Mouse (Mus musculus) adrenal gland, adult 18-20 months (tissue): ENCODE data around the gene Vmn1r232. TPM values are rescaled to one million over a fixed set of nuclear protein-coding genes. Genes with fewer than 3 reads are reported as not detected.

ENCODE experiments used
- DNase-seq, 2 experiments: peaks; one replicate each; pipeline ENCODE4 v3.0.0; 2021 to 2022; ENCODE audit warnings: low spot score in 2 of 2
- long read RNA-seq, 2 experiments: library from polyadenylated mRNA; stranded (forward); transcript quantifications; one replicate each; pipeline ENCODE4 v2.0.0; 2021
- total RNA-seq, 2 experiments: library from RNA; stranded (reverse); gene quantifications; 1 replicate in 1 of 2; 2 replicates in 1 of 2; pipeline ENCODE4 v1.2.3; 2021

Gene Vmn1r232
- not detected for total RNA-seq
- long read RNA-seq, experiment 1: 0 reads
- long read RNA-seq, experiment 2: 0 reads

DNA sequence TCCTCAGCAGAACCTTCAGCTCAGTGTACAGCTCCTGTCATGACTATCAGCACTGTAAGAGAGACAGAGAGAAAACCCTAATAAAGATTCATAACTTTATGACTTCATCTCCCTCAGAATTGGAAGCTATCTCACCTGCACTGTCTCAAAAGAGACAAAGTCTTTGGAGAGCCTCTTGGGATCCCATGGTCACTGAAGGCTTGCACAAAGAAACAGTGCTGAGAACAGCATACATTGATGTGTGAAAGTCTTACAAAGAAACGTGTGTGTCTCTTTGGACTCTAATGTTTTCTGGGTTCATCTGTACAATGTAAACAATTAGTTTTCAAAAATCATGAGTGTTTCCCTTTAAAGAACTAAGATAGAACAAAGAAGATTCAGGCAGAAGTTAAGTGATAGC lies at the start of gene Vmn1r232:
Gene Vmn1r232, minus strand, starts transcription at position 101 of the 400 bp plus-strand sequence.
- DNase-seq: no peak

DNA sequence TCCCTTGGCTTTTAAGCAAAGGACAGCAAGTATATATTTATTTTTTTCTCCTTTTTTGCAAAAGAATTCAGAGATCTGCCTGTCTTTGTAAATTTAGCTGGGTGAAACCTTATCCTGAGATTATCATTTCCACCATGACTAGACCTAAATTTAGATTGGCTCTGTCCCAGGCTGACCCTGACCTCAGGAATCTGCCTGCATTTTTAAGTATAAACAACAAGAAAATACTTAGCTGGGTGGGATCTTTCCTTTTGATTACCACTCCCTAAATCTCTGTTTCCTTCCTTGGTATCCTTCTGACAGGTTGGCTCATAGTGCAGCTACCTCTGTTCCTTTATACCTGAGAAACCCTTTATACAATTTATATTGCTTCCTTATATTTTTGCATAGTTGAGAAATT lies 47.2 kb upstream of the Vmn1r232 start:
- DNase-seq: no peak

DNA sequence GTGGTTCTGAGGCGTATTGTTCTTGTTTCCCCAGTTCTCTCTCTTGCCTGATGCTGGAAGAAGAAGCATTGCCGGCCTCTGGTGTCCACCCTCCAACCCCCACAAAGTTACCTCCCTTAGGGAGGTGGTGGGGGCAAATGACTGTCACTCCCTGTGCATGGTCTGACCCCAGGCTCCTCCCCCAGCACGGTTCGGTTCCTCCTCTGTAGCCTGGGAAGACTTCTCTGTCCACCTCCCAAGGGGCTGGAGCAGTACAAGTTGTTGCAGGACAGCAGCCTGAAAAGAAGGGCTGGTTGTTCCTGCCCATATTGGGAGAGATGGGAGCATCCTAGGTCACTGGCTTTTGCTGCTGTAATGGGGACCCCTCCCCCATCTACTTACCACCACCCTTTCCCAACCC lies 45.9 kb upstream of the Vmn1r232 start:
- no peak for DNase-seq

DNA sequence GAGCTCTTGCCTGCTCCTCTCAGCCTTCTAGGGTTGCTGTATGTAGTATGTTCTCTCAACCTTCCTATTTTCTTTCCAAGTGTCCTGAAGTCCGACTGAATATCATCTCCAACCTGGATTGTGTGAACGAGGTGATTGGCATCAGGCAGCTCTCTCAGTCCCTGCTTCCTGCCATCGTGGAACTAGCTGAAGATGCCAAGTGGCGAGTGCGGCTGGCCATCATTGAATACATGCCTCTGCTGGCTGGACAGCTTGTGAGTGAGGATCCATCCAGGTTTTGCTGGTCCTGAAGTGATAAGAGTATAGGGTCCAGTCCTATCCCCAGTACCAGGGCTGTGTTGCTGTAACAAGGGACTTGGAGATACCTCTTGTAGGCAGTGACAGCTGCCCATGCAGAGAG lies 40.9 kb upstream of the Vmn1r232 start:
- DNase-seq: no peak

DNA sequence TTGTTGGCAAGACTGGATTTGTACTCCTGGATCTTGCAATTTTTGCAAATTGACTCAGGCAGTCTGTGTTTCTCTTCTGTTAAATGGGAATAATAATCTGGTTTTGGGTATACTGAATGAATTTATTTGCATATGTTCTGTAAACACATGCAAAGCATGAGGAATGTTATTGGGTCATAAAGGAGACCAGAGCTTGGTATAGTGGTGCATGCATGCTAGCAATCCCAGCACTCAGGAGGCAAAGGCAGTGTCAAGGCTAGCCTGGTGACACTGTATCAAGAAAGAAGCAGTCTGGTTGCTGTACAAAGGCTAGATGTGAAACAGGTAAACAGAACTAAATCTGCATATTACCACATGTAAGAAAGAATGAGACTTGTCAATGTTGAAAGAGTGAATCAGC lies 27.1 kb upstream of the Vmn1r232 start:
- DNase-seq: no peak

DNA sequence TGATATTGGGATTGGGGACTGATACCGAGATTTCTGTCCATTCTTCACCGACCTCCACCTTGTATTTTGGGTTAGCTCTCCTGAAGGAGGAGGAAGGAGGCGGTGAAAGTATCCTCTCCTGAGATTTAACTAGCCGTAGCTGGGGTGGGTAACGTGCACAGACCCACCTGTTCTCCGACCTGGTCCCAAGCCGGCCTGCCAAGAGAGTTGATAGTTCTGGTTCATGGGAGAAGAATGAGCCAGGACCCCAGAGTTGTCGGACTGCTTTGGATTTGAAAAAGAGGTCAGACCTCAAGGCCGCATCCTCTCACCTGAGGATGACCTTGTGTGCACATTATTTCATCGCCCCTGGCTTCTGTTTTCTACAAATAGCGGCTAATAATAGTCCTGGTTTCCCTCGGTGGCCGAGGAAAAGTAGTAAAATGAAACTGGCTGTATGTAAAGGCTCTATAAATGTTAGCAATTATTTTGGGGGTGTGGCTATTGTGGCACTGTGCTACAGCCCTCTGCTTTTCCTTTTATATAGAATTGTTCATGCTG lies 26.6 kb upstream of the Vmn1r232 start:
- no peak for DNase-seq

DNA sequence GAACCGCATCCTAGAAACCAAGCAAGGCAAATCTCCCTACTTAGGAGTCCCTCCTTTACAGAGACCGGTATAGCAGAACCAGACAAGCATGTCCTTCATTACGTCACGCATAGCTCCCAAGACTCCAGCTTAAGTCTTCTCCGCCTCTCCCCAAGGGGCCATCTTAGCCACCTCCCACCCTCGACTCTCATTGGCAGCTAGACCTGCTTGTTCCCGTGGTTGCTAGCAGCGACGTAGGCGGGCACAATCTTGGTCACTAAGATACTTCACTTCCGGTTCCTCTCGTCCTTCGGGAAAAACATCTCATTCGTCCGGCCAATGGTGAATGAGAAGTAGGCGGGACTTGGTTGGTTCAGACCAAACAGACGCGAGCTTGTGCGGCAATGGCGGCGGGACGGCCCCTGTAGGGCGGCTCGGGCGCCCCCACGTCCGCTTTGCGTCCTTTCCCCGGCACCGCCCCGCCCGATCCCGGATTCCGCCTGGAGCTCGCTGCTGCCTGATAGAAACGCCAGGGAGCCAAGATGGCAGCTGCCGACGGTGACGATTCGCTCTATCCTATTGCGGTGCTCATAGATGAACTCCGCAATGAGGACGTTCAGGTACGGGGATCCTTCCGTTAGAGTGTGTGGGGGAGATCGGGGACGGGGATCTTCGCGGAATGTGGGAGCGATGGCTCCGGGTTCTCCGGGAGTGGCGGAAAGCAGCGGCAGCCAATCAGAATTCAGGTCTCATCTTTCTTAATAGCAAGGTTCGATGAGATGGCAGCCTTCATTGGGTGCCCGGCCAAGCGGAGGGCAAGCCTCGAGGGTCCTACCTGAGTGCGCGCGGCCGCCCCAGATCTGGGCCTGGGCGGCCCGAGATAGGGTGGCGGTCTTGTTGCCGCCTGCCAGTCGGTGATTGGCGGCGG lies 25.7 kb upstream of the Vmn1r232 start, which contains the start of gene Ppp2r1a:
Gene Ppp2r1a, plus strand, starts transcription at position 327 of the 907 bp plus-strand sequence.
- DNase-seq: peak; percentile 94 to 97

DNA sequence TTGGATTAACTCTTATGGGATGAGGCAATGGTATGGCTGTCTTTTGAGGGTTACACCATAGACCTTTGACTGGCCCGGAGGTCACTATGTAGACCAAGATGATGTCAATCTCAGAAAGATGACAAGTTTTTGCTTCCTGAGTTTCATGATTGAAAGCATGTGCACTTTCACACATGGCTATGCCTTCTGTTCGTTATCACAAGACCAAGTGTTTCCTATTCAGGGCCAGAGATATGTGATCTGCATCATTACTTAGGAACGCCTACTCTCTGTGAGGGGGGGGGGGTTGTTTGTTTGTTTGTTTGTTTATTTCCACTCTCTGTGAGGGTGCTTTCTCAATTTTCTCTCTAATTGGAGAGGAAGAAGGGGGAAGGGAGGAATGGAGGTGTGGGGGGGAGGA lies 24.7 kb upstream of the Vmn1r232 start:
- DNase-seq: no peak

DNA sequence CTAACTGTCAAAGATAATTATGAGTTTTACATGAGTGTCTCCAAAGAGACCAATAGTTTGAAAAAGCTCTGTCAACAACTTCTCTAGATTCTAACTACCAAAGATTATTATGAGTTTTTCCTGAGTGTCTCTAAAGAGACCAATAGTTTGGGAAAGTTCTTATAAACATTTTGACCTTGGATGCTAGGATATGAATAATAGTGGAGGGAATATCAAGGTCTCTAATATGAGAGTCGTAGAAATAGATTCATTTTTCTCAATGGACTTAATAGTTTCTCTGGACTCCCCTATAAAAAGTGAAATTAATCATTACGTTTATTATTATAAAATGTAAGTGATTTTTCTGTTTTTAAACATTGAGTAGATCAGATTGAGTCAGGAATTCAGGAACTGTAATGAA lies 14.5 kb downstream of the Vmn1r232 start, which contains the start of gene Vmn1r231:
Gene Vmn1r231, minus strand, starts transcription at position 101 of the 400 bp plus-strand sequence.
- DNase-seq: no peak

Other genes with a start within 250 kb of the Vmn1r232 start
- not detected for gene Vmn1r226, start 236.9 kb downstream of the Vmn1r232 start, total RNA-seq
- not detected for gene Vmn1r227, start 189.9 kb downstream of the Vmn1r232 start, total RNA-seq
- gene Vmn1r228, start 133.6 kb downstream of the Vmn1r232 start, total RNA-seq: not detected
- gene Vmn1r229, start 108.2 kb downstream of the Vmn1r232 start, total RNA-seq: not detected
- gene Vmn1r230, start 79.3 kb downstream of the Vmn1r232 start, total RNA-seq: not detected
- not detected for gene Vmn1r231, start 14.6 kb downstream of the Vmn1r232 start, total RNA-seq
- gene Ppp2r1a, start 25.6 kb upstream of the Vmn1r232 start, total RNA-seq: 100 to 1,000 TPM; 222 to 330 TPM
- gene Vmn1r233, start 76.8 kb upstream of the Vmn1r232 start, total RNA-seq: not detected
- gene Zfp160, start 89.2 kb upstream of the Vmn1r232 start, total RNA-seq: 10 to 100 TPM; 14.5 to 16.9 TPM